ENCODE assay signal across 8 mouse cellular contexts in the genomic region with DNA sequence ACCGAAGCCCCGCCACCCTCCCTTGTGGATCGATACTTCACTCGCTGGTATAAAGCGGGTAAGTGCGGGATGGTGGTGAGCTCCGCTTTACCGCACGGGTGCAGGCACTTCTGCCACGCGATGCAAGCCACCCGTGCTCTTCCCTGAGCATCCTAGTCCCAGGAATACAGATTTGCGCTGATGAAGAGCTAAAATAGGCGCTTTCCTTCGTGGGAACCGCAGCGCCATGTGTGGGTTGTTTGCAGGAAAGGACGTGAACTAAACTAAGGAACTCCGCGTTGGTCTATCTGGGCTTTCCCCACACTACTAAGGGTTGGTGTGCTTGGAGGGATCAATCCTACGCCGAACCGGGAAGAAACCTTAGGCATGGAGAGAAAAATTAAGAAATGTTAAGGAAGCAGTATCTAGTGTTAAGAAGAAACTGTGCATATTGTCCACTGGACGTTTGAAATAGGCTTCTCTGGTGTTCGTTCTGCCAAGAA. TPM values are rescaled to one million over a fixed set of nuclear protein-coding genes. Genes with fewer than 3 reads are reported as not detected.
DNase-seq lines count a peak whose midpoint lies in the region; ATAC-seq and TF ChIP-seq lines count a peak whose summit lies in the region.

No protein-coding gene starts in this region.

- TF ChIP-seq CTCF in layer of hippocampus, adult 2 months (conservative IDR thresholded peaks at IDR 0.05): 0 out of 2 replicates have a peak, but pooled peaks have one; percentile 2

- peaks cover 45% of the 10 kb centered on the region for H3K36me3 ChIP-seq in embryonic facial prominence, embryonic 15.5 days
- peaks cover 48% of the 10 kb centered on the region for H3K36me3 ChIP-seq in limb, embryonic 13.5 days
- H3K36me3 ChIP-seq in neural tube, embryonic 15.5 days: peaks cover 40% of the 10 kb centered on the region

- no peaks in the 10 kb centered on the region for H3K27me3 ChIP-seq in embryonic facial prominence, embryonic 15.5 days
- no peaks in the 10 kb centered on the region for H3K27me3 ChIP-seq in limb, embryonic 13.5 days
- H3K27me3 ChIP-seq in neural tube, embryonic 15.5 days (replicated peaks): no peaks in the 10 kb centered on the region

- no peaks in the 10 kb centered on the region for H3K9me3 ChIP-seq in embryonic facial prominence, embryonic 15.5 days (replicated peaks)
- H3K9me3 ChIP-seq in limb, embryonic 13.5 days: no peaks in the 10 kb centered on the region
- no peaks in the 10 kb centered on the region for H3K9me3 ChIP-seq in neural tube, embryonic 15.5 days (replicated peaks)

- H3K4me2 ChIP-seq in embryonic facial prominence, embryonic 15.5 days (replicated peaks): peak overlapping the region; percentile 87
- peak overlapping the region; percentile 73 for H3K4me2 ChIP-seq in limb, embryonic 13.5 days (replicated peaks)
- H3K4me2 ChIP-seq in neural tube, embryonic 15.5 days: peak overlapping the region; percentile 87

- peak; percentile 27; the same call in 1 of the 2 replicates for ATAC-seq in embryonic facial prominence, embryonic 15.5 days (ENCODE audit: insufficient number of reproducible peaks, low FRiP score, low TSS enrichment, low read depth)
- 0 out of 2 replicates have a peak, but pooled peaks have one; percentile 2 for ATAC-seq in limb, embryonic 13.5 days (ENCODE audit: low FRiP score, low read depth)
- ATAC-seq in neural tube, embryonic 15.5 days (ENCODE audit: low FRiP score): no peak; the same call in 1 of the 2 replicates
- no peak for ATAC-seq in erythroid progenitor cell, adult 5-6 weeks (replicated peaks; ENCODE audit: low FRiP score, poor library complexity, severe bottlenecking)

- H3K4me1 ChIP-seq in embryonic facial prominence, embryonic 15.5 days: peaks cover 26% of the 10 kb centered on the region
- H3K4me1 ChIP-seq in limb, embryonic 13.5 days: peaks cover 24% of the 10 kb centered on the region
- H3K4me1 ChIP-seq in neural tube, embryonic 15.5 days: peaks cover 31% of the 10 kb centered on the region

- H3K4me3 ChIP-seq in layer of hippocampus, adult 2 months: peak overlapping the region; percentile 89
- peak overlapping the region; percentile 77 for H3K4me3 ChIP-seq in embryonic facial prominence, embryonic 15.5 days (replicated peaks)
- peak overlapping the region; percentile 87 for H3K4me3 ChIP-seq in limb, embryonic 13.5 days
- H3K4me3 ChIP-seq in neural tube, embryonic 15.5 days (replicated peaks): peak overlapping the region; percentile 67

- no peak for DNase-seq in layer of hippocampus, adult 2 months (ENCODE audit: low spot score in 2 of 2)
- DNase-seq in layer of hippocampus, adult 11-12 months (ENCODE audit: low spot score): no peak
- no peak for DNase-seq in right cerebral cortex, adult 2 months (ENCODE audit: low spot score in 2 of 2)
- no peak for DNase-seq in layer of hippocampus, adult 9-11 months

- peak overlapping the region; percentile 99 for H3K27ac ChIP-seq in layer of hippocampus, adult 2 months
- peak overlapping the region; percentile 83 for H3K27ac ChIP-seq in embryonic facial prominence, embryonic 15.5 days (replicated peaks)
- H3K27ac ChIP-seq in limb, embryonic 13.5 days: peak overlapping the region; percentile 79; the same call in 1 of the 2 replicates
- H3K27ac ChIP-seq in neural tube, embryonic 15.5 days (replicated peaks): peak overlapping the region; percentile 93

- peak overlapping the region; percentile 79 for H3K9ac ChIP-seq in embryonic facial prominence, embryonic 15.5 days
- H3K9ac ChIP-seq in limb, embryonic 13.5 days: peak overlapping the region; percentile 88
- peak overlapping the region; percentile 84 for H3K9ac ChIP-seq in neural tube, embryonic 15.5 days (replicated peaks)

- WGBS in embryonic facial prominence, embryonic 15.5 days: 1% methylated on average over 25 of the region's 25 CpGs
- WGBS in limb, embryonic 13.5 days: 1% methylated on average over 25 of the region's 25 CpGs
- WGBS in neural tube, embryonic 15.5 days: 2% methylated on average over 25 of the region's 25 CpGs

RNA-seq across cellular contexts. Expression of a gene that starts 0.6 kb away (rescaled TPM):
- 10 to 100 TPM; 17.6 to 18.1 TPM for total RNA-seq in layer of hippocampus, adult 2 months (2021)
- 16.2 and 17.2 TPM in 2 replicates for polyA plus RNA-seq in embryonic facial prominence, embryonic 15.5 days (2015; fragmentation: Nextera tagmentation; extraction: Ambion mirVana)
- polyA plus RNA-seq in limb, embryonic 13.5 days (2015; fragmentation: Nextera tagmentation; extraction: Ambion mirVana): 19.7 and 23.0 TPM in 2 replicates
- 13.3 and 16.5 TPM in 2 replicates for polyA plus RNA-seq in neural tube, embryonic 15.5 days (2015; fragmentation: Nextera tagmentation; extraction: Ambion mirVana)
- total RNA-seq in erythroid progenitor cell, adult 5-6 weeks (2015; ENCODE audit: low replicate concordance): 3.4 and 4.0 TPM in 2 replicates
- 3.3 and 10.7 TPM in 2 replicates for total RNA-seq in erythroid progenitor cell, adult 5-6 weeks (2017; ENCODE audit: low replicate concordance)

RNA-seq across cellular contexts. Expression of a gene that starts 0.6 kb away (rescaled TPM):
- 10 to 100 TPM; 61.9 to 63.7 TPM for total RNA-seq in layer of hippocampus, adult 2 months (2021)
- 38.6 and 40.7 TPM in 2 replicates for polyA plus RNA-seq in embryonic facial prominence, embryonic 15.5 days (2015; fragmentation: Nextera tagmentation; extraction: Ambion mirVana)
- polyA plus RNA-seq in limb, embryonic 13.5 days (2015; fragmentation: Nextera tagmentation; extraction: Ambion mirVana): 60.6 and 60.9 TPM in 2 replicates
- polyA plus RNA-seq in neural tube, embryonic 15.5 days (2015; fragmentation: Nextera tagmentation; extraction: Ambion mirVana): 57.4 and 60.4 TPM in 2 replicates
- 13.3 and 26.0 TPM in 2 replicates for total RNA-seq in erythroid progenitor cell, adult 5-6 weeks (2015; ENCODE audit: low replicate concordance)
- total RNA-seq in erythroid progenitor cell, adult 5-6 weeks (2017; ENCODE audit: low replicate concordance): 7.4 and 11.3 TPM in 2 replicates

RNA-seq across cellular contexts. Expression of a gene that starts 59.5 kb away (rescaled TPM):
- not detected for total RNA-seq in layer of hippocampus, adult 2 months (2021)
- not detected in 2 replicates for polyA plus RNA-seq in embryonic facial prominence, embryonic 15.5 days (2015; fragmentation: Nextera tagmentation; extraction: Ambion mirVana)
- not detected in 2 replicates for polyA plus RNA-seq in limb, embryonic 13.5 days (2015; fragmentation: Nextera tagmentation; extraction: Ambion mirVana)
- not detected in 2 replicates for polyA plus RNA-seq in neural tube, embryonic 15.5 days (2015; fragmentation: Nextera tagmentation; extraction: Ambion mirVana)
- not detected in 2 replicates for total RNA-seq in erythroid progenitor cell, adult 5-6 weeks (2015; ENCODE audit: low replicate concordance)
- not detected in 2 replicates for total RNA-seq in erythroid progenitor cell, adult 5-6 weeks (2017; ENCODE audit: low replicate concordance)

Comparison
In these comparisons a context has a peak if more than half of its experiments do, and no peak if none do; other contexts are left out.
1. ATAC-seq: peak in embryonic facial prominence, embryonic 15.5 days (single experiment) and limb, embryonic 13.5 days (single experiment); none in neural tube, embryonic 15.5 days (single experiment) and erythroid progenitor cell, adult 5-6 weeks (single experiment).
2. Peak in every context shown above with its lines, with median percentiles within 50 percentile points of each other: H3K27ac ChIP-seq, H3K4me3 ChIP-seq, H3K4me2 ChIP-seq and H3K9ac ChIP-seq.